Mouse (Mus musculus): ENCODE data around the gene Polr3h. TPM values are rescaled to one million over a fixed set of nuclear protein-coding genes. Genes with fewer than 3 reads are reported as not detected.
"Not testable (repeated sequence)": the region's sequence is repeated elsewhere in the genome, so short reads cannot be mapped to it uniquely, and the experiment has no call there.

Gene Polr3h
- 2.7 and 3.9 TPM in 2 replicates for total RNA-seq (2015)
- 5.5 and 7.8 TPM in 2 replicates for total RNA-seq (2017)

GRCm38 (mm10) chr15:81925760-81926445 is at the start of gene Polr3h:
Gene Polr3h, minus strand, starts transcription at chr15:81926240.
- peak; percentile 96 for ATAC-seq (ENCODE audit: poor library complexity, severe bottlenecking)

DNA sequence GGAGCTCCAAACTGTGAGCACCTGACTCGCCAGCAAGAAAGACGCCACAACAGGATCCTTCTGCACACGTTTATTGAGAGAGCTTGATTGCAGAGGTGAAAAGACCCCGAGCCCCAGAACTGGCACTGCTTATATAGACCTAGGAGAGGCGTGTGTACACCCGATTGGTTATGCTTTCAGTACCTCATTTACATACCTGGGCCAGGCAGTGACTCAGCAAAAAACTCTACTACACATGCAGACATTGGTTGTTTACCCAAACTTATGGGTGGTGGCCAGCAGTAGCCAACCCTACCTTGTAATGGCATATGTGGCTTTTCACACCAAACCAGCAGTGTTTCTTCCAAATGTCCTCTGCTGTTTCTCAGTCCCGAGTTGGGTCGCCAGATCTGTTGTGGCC is 49.1 kb upstream of the Polr3h start:
- ATAC-seq (ENCODE audit: poor library complexity, severe bottlenecking), result not testable (repeated sequence)

DNA sequence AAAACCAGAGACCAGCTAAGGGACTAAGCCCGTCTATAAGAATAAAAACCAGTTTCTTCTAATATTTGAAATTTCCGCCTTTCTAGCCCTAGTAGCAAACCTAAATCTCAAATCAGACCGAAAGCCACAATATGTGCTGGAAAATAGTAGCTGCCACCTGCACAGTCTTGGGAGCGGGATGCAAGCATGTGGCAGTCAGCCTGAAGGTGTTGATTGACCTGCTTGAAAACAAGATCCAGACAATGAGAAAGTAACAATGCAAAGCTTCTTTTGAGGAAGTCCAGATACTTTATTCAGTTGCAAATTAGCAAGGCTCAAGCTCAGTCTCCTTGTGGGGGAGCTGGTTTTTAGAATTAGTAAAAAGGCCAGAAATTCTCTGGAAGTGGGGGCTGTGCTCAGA is 44.5 kb upstream of the Polr3h start:
- not testable (repeated sequence) for ATAC-seq (ENCODE audit: poor library complexity, severe bottlenecking)

DNA sequence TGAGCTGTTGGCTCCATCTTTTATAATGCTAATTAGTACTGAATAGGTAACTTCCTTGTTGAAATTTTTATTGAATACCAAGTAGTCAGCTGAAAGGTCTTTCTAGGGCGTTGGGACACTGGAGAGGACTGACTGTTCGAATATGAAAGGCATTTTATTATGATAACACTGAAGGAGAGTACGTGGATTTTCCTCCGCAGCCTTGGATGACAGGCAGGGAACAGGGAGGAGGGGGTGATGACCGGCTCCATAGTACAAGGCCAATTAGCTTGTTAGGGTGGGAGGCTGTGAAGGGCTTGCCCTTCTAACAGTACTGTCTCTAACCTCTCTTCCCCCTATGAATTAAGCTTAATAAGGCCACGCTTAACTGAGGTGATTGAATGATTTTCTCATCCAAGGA is 43.6 kb upstream of the Polr3h start:
- ATAC-seq (ENCODE audit: poor library complexity, severe bottlenecking), result not testable (repeated sequence)

DNA sequence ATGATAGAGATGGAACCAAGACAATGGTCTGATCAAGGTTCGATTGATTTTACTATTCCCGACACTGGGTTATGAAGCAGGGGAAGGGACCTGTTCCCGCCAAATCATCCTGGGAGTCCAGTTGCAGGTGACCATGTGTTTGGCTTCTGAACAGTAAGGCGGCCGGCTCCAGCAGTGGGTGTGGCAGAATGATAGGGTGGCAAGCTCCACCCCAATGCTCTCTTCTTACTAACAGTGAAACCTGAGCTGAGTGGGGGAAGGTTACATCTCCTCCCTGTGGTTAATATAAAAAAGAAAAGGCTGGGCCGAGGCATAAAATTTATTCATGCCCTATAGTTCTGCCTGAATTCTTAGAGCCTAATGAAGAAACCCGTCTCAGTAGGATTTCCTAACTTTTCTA is 43.1 kb upstream of the Polr3h start:
- ATAC-seq (ENCODE audit: poor library complexity, severe bottlenecking), result no peak

GRCm38 (mm10) chr15:81968447-81968846 is 42.4 kb upstream of the Polr3h start:
- ATAC-seq (ENCODE audit: poor library complexity, severe bottlenecking), result no peak

- ATAC-seq (ENCODE audit: poor library complexity, severe bottlenecking), result no peak
Measured at GRCm38 (mm10) chr15:81967821-81968220, 41.8 kb upstream of the Polr3h start.

DNA sequence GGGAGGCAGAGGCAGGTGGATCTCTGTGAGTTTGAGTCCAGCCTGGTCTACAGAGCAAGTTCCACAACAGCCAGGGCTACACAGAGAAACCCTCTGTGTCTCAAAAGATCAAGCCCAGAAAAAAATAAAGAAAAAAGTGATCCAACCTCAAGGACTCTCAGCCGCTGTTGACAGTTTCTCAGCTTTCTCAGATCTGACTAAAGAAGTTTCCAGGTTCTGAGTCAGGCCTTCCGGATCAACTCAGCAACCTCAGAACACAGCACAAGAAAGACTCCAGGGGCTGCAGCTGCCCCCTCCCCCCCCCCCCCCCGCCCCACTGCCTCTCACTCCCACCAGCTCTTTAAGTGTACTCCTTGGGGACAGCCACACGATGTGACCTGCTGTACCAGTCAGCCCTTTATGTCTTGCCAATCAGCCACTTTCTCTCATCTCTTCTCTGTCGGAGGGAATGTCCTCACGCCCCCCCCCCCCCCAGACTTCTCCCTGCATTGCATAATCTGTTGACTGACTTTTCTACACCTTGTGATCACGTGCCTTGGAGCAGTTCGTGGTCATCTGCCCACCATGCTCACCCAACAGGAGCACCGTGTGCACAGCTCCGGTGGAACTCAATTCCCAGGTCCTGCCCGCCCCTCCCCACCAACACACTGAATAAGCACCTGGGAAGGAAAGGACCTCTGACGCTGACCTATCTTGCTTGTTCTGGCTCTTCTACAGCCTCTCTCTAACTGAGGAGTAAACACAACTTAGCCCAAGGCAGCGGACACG is 40.2 kb upstream of the Polr3h start:
- ATAC-seq (ENCODE audit: poor library complexity, severe bottlenecking), result no peak

DNA sequence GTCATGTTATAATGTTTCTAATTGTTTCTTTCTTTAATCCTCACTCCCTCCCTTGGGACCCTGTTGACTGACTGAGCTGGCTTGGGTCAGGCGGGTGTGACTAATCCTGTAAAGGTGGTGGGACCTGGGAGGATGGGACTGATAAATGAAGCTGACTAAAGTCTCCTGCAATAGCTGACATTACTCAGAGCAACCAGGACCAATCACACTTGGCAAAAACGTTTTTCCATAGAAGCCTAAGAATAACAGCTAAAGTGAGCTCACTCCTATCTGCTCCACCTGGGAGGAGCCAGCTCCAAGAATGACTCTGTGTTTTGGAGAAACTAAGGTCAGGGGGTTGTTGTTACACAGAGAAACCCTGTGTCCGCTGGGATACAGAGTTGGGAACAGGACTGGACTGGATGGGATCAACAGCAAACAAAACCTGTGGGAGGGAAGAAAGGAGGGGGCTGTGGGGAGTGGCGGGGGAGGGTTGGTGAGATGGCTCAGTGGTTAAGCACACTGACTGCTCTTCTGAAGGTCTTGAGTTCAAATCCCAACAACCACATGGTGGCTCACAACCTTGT is 39.0 kb upstream of the Polr3h start:
- no peak for ATAC-seq (ENCODE audit: poor library complexity, severe bottlenecking)

DNA sequence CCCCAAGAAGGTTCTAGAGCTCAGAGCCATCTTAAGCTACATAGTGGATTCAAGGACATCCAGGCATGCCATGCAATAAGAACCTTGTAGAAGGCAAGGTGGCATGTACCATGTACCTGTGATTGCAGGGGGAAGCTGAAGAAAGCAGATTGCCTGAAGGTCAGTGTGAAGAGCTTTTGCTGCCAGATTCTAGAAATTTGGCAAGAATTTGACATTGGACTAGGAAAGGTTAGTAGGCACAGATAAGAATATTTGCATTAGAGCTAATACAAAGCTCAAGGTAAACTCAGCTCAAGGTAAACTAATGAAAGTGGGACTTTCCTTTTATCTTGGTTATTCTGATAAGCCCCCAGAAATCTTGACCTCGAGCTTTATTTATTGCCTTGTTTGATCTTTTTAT is 38.2 kb upstream of the Polr3h start:
- no peak for ATAC-seq (ENCODE audit: poor library complexity, severe bottlenecking)

- ATAC-seq (ENCODE audit: poor library complexity, severe bottlenecking), result no peak
Measured at GRCm38 (mm10) chr15:81961078-81961451, 35.0 kb upstream of the Polr3h start.

- peak; percentile 96 for ATAC-seq (ENCODE audit: poor library complexity, severe bottlenecking)
Measured at GRCm38 (mm10) chr15:81960171-81961077, 34.4 kb upstream of the Polr3h start, which contains the start of gene Pmm1. Gene Pmm1, minus strand, starts transcription at chr15:81960930.

DNA sequence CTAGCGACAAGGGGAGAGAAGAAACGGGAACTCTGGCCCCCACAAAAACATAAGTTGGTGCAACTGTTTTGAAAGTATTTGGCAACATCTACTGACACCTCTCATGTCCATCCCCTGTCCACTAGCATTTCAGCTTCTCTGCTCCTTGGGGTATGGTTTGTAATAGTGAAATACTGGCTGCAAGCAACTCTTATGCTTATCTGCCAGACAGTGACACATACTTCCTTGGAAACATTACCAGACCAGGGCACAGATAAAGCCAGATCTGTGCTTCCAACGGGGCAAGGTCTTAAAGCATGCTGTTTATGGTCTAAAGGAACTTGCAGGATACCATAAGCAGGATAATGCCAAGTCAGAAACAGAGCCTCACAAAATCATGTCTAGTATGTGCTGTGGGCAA is 32.9 kb upstream of the Polr3h start:
- ATAC-seq (ENCODE audit: poor library complexity, severe bottlenecking), result no peak

DNA sequence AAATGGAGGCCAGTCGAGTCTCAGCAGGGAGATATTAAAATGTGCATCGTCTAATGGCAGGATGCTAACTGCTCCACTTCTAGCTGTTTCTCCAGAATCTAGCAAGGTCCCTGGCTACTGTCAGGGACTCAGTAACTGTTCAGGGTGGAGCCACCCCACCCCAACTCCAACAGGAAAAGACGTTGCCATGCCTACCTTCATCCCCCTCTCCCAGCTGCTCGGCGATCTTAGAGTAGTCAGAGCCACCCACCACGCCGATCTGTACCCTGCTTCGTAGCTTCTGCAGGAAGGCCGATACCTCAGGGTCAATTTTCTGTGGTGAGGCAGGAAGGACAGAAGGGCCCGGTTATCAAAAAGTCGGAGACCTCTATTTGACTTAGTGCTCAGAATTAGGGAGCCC is 31.6 kb upstream of the Polr3h start:
- ATAC-seq (ENCODE audit: poor library complexity, severe bottlenecking), result no peak

GRCm38 (mm10) chr15:81956457-81956856 is 30.4 kb upstream of the Polr3h start:
- ATAC-seq (ENCODE audit: poor library complexity, severe bottlenecking), result no peak

GRCm38 (mm10) chr15:81955414-81955813 is 29.4 kb upstream of the Polr3h start:
- ATAC-seq (ENCODE audit: poor library complexity, severe bottlenecking), result no peak

DNA sequence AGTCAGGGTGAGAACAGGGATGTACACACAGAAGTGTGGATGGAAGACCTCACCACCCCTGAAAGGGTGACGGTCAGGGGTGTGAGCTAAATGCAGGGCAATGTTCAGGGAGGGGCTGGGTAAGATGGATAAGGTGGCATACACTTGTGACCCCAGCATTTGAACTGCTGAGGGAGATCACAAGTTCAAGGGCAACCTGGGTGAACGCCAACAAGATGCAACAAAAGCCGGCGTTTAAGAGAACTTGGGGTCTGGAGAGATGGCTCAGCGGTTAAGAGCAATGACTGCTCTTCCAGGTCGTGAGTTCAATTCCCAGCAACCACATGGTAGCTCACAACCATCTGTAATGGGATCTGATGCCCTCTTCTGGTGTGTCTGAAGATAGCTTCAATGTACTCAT is 28.7 kb upstream of the Polr3h start:
- ATAC-seq (ENCODE audit: poor library complexity, severe bottlenecking), result no peak

- no peak for ATAC-seq (ENCODE audit: poor library complexity, severe bottlenecking)
Measured at GRCm38 (mm10) chr15:81954151-81954583, 28.1 kb upstream of the Polr3h start.

DNA sequence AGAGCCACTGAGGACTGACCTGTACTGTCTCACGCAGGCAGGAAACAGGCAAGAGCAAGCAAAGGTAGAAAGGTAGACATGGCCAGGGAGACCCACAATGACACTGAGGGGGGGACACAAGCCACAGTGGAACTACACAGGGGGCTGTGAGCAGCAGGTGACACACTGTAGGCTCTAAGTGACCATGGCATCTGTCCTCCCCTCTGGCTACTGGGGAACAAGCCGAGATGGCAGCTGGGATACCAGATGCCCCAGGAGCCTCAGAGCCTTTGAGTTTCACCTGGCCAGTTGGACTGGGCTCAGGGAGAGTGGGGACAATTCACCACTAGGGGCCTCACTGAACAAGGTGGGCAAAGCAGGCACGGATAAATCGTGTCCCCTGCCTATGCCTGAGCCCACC is 26.3 kb upstream of the Polr3h start:
- ATAC-seq (ENCODE audit: poor library complexity, severe bottlenecking), result no peak

DNA sequence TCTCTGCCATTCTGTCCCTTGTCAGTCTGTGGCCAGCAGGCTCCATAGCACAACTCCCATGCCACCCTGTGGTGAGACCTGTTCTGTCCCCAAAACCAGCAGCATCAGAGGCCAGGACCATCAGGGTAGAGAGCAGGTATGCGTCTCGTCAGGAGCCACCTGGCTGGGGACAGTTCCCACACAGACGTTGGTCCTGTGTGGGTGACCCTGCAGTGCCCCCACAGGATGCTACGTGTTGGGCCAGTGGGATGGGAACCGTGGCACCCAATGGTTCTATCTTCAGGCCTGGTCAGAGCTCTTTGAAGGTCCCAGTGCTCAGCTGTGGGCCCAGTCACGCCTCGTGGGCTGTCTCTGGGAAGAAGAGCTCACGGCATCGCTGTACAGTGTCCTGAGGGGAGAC is 25.1 kb upstream of the Polr3h start:
- ATAC-seq (ENCODE audit: poor library complexity, severe bottlenecking), result no peak

DNA sequence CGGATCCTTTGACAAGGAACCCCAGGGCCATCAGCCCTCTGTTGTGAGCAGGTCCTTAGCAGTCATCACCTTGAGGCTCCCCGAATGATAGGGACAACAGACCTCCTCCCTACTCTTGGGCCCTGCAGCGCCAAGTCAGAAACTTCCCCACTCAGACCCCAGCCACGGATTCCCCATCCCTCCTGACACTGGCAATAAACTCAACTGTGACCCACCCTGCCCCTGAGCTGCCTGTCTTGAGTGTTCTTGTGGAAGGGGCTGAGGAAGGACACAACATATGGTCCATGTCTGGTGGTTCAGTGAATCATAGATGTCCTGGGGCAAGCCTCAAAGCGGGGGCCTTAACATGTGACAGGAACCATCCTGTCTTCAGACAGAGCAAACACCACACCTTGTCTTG is 24.7 kb upstream of the Polr3h start:
- no peak for ATAC-seq (ENCODE audit: poor library complexity, severe bottlenecking)
